In the genomic region with DNA sequence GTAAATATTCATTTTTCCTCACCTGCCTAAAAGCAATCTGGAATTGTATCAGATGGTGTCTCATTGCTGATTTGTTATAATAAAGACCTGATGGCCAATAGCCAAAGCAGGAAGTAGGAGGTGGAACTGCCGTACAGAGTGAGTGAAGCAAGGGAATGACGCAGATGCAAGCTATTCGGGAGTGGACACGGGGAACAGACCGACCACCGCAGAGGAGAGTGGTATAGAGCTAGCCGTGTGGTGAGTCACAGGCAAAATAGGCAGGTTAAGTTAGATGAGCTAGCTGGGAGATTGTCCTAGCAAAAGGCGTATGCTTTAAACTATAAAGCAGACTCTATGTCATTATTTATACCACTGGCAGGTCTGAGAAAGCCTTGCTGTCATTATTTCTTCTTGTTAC, we compare ENCODE assay signal across 9 mouse cellular contexts.
"Had no signal": no experiment of that assay in that cellular context is flagged by ENCODE, and none has a peak within 500 bp of the region (broad histone marks: within the 10 kb centered on the region; RNA-seq: fewer than 3 reads in every experiment).

No protein-coding gene starts in this region.

- DNase-seq: kidney, postnatal 25 days; liver, embryonic 13.5 days; lung, adult 2 months; lung, postnatal 14 days; lung, postnatal 4 days; midbrain, embryonic 14.5 days; thymus, adult 18-20 months; thymus, postnatal 36 days had no signal

- H3K27ac ChIP-seq: kidney, postnatal 0 days; liver, embryonic 13.5 days had no signal

- H3K4me3 ChIP-seq: liver, embryonic 13.5 days had no signal
